Mouse (Mus musculus) CH12.LX (cell line): ENCODE measurements around the gene Slc6a20a.

Source experiments
- CTCF ChIP-seq, 2 experiments: IDR thresholded peaks in 1 of 2; conservative IDR thresholded peaks in 1 of 2; 2 replicates each; pipeline ENCODE4 v1.5.1; 2011 to 2012; ENCODE audit warnings: low read depth in 2 of 2, low read length in 2 of 2, improper control_type of control experiment in 1 of 2, inconsistent platforms in 1 of 2, mild to moderate bottlenecking in 1 of 2, moderate library complexity in 1 of 2
- EP300 ChIP-seq: IDR thresholded peaks from 2 replicates; pipeline ENCODE4 v1.6.1; 2011; ENCODE audit warnings: low read length, improper control_type of control experiment
- IRF4 ChIP-seq: IDR thresholded peaks from 2 replicates; pipeline ENCODE4 v1.6.1; 2014; ENCODE audit warnings: low read depth, mild to moderate bottlenecking, inconsistent platforms, low read length, improper control_type of control experiment
- JUND ChIP-seq: conservative IDR thresholded peaks from 2 replicates; pipeline ENCODE4 v1.6.1; 2011; ENCODE audit warnings: low read depth, low read length, improper control_type of control experiment
- NELFE ChIP-seq: IDR thresholded peaks from 2 replicates; pipeline ENCODE4 v1.6.1; 2011; ENCODE audit warnings: low read depth, low read length, improper control_type of control experiment
- POLR2A ChIP-seq: IDR thresholded peaks from 2 replicates; pipeline ENCODE4 v1.6.1; 2011; ENCODE audit warnings: low read depth, mild to moderate bottlenecking, improper control_type of control experiment, low read length
- SIN3A ChIP-seq: IDR thresholded peaks from 2 replicates; pipeline ENCODE4 v1.6.1; 2012; ENCODE audit warnings: low read length, improper control_type of control experiment, inconsistent platforms

GRCm38 (mm10) chr9:123601529-123601928 is 77.2 kb downstream of the Slc6a20a start:
- TF ChIP-seq NELFE (no peak), EP300 (no peak), CTCF (conservative IDR thresholded peaks at IDR 0.05 in 1 of 2, IDR thresholded peaks at IDR 0.05 in 1 of 2; ENCODE audit: low read depth in 2 of 2, low read length in 2 of 2) (no peak), IRF4 (no peak), POLR2A (no peak), SIN3A (no peak), JUND (no peak)
